Mouse (Mus musculus) ES-Bruce4 (cell line): Measurements from ENCODE around the gene Taok1.

Source experiments
- CTCF ChIP-seq: IDR thresholded peaks from one replicate; pipeline ENCODE4 v1.8.1; 2011; ENCODE audit warnings: low read depth, low read length
- POLR2A ChIP-seq: IDR thresholded peaks from one replicate; pipeline ENCODE4 v1.8.1; 2011; ENCODE audit warnings: low read length; ENCODE audit not compliant: insufficient read depth

- no peak for TF ChIP-seq CTCF
- no peak for TF ChIP-seq POLR2A
Observed at GRCm38 (mm10) chr11:77532202-77532846, 75.3 kb downstream of the Taok1 start.
